Mouse (Mus musculus): ENCODE measurements around the gene Rpl13a.

- TF ChIP-seq CTCF (IDR thresholded peaks at IDR 0.05; ENCODE audit: low read depth) (no peak), EP300 (IDR thresholded peaks at IDR 0.05; ENCODE audit: low read depth) (no peak)
Observed at GRCm38 (mm10) chr7:45105491-45105890, 23.1 kb downstream of the Rpl13a start.

Data from liver, embryonic 14.5 days (tissue).